Mouse (Mus musculus): ENCODE measurements around the gene Dthd1. TPM values are rescaled to one million over a fixed set of nuclear protein-coding genes. Genes with fewer than 3 reads are reported as not detected.

Gene Dthd1
- total RNA-seq, 1 experiment = not detected

DNA sequence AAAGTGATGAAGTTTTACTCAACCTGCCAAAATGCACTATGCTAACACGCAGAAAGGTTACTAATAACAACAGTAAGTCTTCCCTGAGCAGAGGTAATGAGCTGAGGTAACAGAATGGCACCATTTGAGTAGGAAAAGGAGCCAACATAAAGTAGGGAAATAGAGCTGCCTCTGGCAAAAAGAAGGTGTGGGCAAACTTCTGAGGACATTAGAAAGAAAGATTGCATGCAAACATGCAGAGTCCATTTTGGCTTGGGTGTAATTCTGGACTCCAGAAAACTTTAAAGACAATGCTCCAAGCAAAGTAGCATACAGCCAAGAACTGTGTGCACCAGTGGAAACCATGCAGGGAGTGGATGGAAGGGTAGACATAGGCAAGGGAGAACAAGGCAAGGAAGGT, 65.9 kb downstream of the Dthd1 start:
- H3K4me3 ChIP-seq (ENCODE audit: insufficient read depth in 1 of 2, low read depth in 1 of 2, low read length in 2 of 2, poor library complexity in 1 of 2, severe bottlenecking in 1 of 2) = no peak overlapping the region
- H3K27ac ChIP-seq (ENCODE audit: insufficient read depth, low read depth, low read length, poor library complexity, severe bottlenecking) = no peak overlapping the region
- in situ Hi-C loops (cut with MboI; ENCODE audit: low sequenced_read_pairs in 2 of 2, unreplicated experiment in 2 of 2) = no loop called here
- H3K9me3 ChIP-seq (ENCODE audit: control insufficient read depth, insufficient read depth, low read depth, low read length) = no peaks in the 10 kb centered on the region
- DNase-seq (ENCODE audit: low read depth, low spot score) = no peak
- H3K4me1 ChIP-seq (ENCODE audit: control insufficient read depth in 2 of 2, insufficient read depth in 2 of 2, low read length in 2 of 2, poor library complexity in 1 of 2) = no peaks in the 10 kb centered on the region
- TF ChIP-seq CHD2 (IDR thresholded peaks at IDR 0.05; ENCODE audit: low read depth, low read length) = no peak
- TF ChIP-seq ZC3H11A (IDR thresholded peaks at IDR 0.05; ENCODE audit: borderline replicate concordance, low read depth, low read length) = no peak
- no peak for TF ChIP-seq ZNF384 (IDR thresholded peaks at IDR 0.05; ENCODE audit: low read depth, low read length)
- TF ChIP-seq HCFC1 (IDR thresholded peaks at IDR 0.05; ENCODE audit: borderline replicate concordance, insufficient read depth, low read length) = no peak
- TF ChIP-seq MAFK (IDR thresholded peaks at IDR 0.05; ENCODE audit: insufficient read depth, low read depth, low read length) = no peak
- no peak overlapping the region for H3K9ac ChIP-seq (ENCODE audit: insufficient read depth, low read depth, low read length, poor library complexity, severe bottlenecking)
- no peaks in the 10 kb centered on the region for H3K36me3 ChIP-seq (ENCODE audit: control insufficient read depth, insufficient read depth, low read length, poor library complexity, severe bottlenecking)

DNA sequence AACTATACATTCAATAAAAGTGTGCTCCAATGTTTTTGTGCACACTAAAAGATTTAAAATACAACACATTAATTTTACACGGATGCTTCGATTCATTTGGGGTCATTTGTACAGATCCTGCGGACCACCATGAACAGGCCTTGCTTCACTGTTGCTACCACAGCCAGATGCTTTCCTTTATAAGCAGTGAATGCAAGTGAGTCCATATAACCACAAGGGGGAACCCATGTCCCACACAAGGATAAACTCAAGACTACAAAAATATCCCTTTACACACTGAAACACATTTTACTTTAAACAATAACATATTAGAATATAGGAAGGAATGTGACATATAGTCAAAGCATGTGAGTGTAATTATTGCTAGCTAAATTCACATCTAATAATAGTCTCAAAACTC, 81.7 kb downstream of the Dthd1 start:
- Histone ChIP-seq H3K4me1 (ENCODE audit: control insufficient read depth in 2 of 2, insufficient read depth in 2 of 2, low read length in 2 of 2, poor library complexity in 1 of 2) (no peaks in the 10 kb centered on the region), H3K27ac (ENCODE audit: insufficient read depth, low read depth, low read length, poor library complexity, severe bottlenecking) (no peak overlapping the region), H3K9me3 (ENCODE audit: control insufficient read depth, insufficient read depth, low read depth, low read length) (no peaks in the 10 kb centered on the region), H3K4me3 (ENCODE audit: insufficient read depth in 1 of 2, low read depth in 1 of 2, low read length in 2 of 2, poor library complexity in 1 of 2, severe bottlenecking in 1 of 2) (no peak overlapping the region), H3K36me3 (ENCODE audit: control insufficient read depth, insufficient read depth, low read length, poor library complexity, severe bottlenecking) (no peaks in the 10 kb centered on the region), H3K9ac (ENCODE audit: insufficient read depth, low read depth, low read length, poor library complexity, severe bottlenecking) (no peak overlapping the region)
- in situ Hi-C loops (cut with MboI; ENCODE audit: low sequenced_read_pairs in 2 of 2, unreplicated experiment in 2 of 2) = no loop called here
- no peak for TF ChIP-seq ZNF384 (IDR thresholded peaks at IDR 0.05; ENCODE audit: low read depth, low read length)
- no peak for DNase-seq (ENCODE audit: low read depth, low spot score)

DNA sequence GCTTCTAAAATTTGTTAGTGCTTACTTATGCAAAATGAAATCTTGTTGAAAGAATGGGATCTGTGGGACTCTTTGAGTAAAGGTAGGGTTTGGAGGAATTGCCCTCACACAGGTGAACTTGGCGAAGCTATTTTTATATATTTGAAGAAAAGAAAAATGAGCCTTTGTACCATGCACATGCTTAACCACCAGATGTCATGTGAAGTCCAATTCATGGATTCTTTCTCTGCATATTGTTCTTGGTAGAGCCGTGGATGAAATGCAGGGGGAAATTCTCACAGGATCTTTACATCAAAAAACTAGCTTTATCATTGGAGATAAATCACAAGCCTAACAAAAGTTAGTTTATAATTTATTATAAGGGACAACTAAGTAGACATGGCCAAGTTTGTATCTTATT, 93.3 kb downstream of the Dthd1 start:
- Histone ChIP-seq H3K4me1 (ENCODE audit: control insufficient read depth in 2 of 2, insufficient read depth in 2 of 2, low read length in 2 of 2, poor library complexity in 1 of 2) (no peaks in the 10 kb centered on the region), H3K36me3 (ENCODE audit: control insufficient read depth, insufficient read depth, low read length, poor library complexity, severe bottlenecking) (no peaks in the 10 kb centered on the region), H3K27ac (ENCODE audit: insufficient read depth, low read depth, low read length, poor library complexity, severe bottlenecking) (no peak overlapping the region), H3K9me3 (ENCODE audit: control insufficient read depth, insufficient read depth, low read depth, low read length) (no peaks in the 10 kb centered on the region), H3K9ac (ENCODE audit: insufficient read depth, low read depth, low read length, poor library complexity, severe bottlenecking) (no peak overlapping the region), H3K4me3 (ENCODE audit: insufficient read depth in 1 of 2, low read depth in 1 of 2, low read length in 2 of 2, poor library complexity in 1 of 2, severe bottlenecking in 1 of 2) (no peak overlapping the region)
- TF ChIP-seq MAFK (IDR thresholded peaks at IDR 0.05; ENCODE audit: insufficient read depth, low read depth, low read length) (no peak), ZC3H11A (IDR thresholded peaks at IDR 0.05; ENCODE audit: borderline replicate concordance, low read depth, low read length) (no peak), CHD2 (IDR thresholded peaks at IDR 0.05; ENCODE audit: low read depth, low read length) (no peak), HCFC1 (IDR thresholded peaks at IDR 0.05; ENCODE audit: borderline replicate concordance, insufficient read depth, low read length) (no peak), ZNF384 (IDR thresholded peaks at IDR 0.05; ENCODE audit: low read depth, low read length) (no peak)
- in situ Hi-C loops (cut with MboI; ENCODE audit: low sequenced_read_pairs in 2 of 2, unreplicated experiment in 2 of 2) = no loop called here
- no peak for DNase-seq (ENCODE audit: low read depth, low spot score)

DNA sequence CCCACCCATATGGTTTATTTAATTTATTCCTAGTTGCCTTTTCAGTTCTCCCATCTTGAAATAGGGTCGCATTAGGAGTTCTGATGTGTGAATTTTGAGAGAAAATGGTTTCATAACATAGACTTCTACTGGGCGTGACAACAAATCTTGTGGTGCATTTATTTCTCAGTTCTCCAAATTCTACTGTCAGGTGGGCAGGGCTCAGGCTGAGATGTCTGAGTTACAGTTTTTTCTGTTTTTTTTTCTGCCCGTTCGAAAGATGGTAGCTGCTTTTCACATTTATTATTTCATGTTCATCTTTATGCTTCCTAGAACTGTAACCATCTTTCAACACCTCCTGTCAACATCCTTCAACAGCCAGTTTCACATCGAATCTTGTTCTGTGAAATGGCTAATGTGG, 95.5 kb downstream of the Dthd1 start:
- H3K9me3 ChIP-seq (ENCODE audit: control insufficient read depth, insufficient read depth, low read depth, low read length) = no peaks in the 10 kb centered on the region
- H3K27ac ChIP-seq (ENCODE audit: insufficient read depth, low read depth, low read length, poor library complexity, severe bottlenecking) = no peak overlapping the region
- H3K9ac ChIP-seq (ENCODE audit: insufficient read depth, low read depth, low read length, poor library complexity, severe bottlenecking) = no peak overlapping the region
- no peak overlapping the region for H3K4me3 ChIP-seq (ENCODE audit: insufficient read depth in 1 of 2, low read depth in 1 of 2, low read length in 2 of 2, poor library complexity in 1 of 2, severe bottlenecking in 1 of 2)
- in situ Hi-C loops (cut with MboI; ENCODE audit: low sequenced_read_pairs in 2 of 2, unreplicated experiment in 2 of 2) = no loop called here
- no peaks in the 10 kb centered on the region for H3K36me3 ChIP-seq (ENCODE audit: control insufficient read depth, insufficient read depth, low read length, poor library complexity, severe bottlenecking)
- TF ChIP-seq CHD2 (IDR thresholded peaks at IDR 0.05; ENCODE audit: low read depth, low read length) (no peak), HCFC1 (IDR thresholded peaks at IDR 0.05; ENCODE audit: borderline replicate concordance, insufficient read depth, low read length) (no peak), ZNF384 (IDR thresholded peaks at IDR 0.05; ENCODE audit: low read depth, low read length) (no peak), ZC3H11A (IDR thresholded peaks at IDR 0.05; ENCODE audit: borderline replicate concordance, low read depth, low read length) (no peak), MAFK (IDR thresholded peaks at IDR 0.05; ENCODE audit: insufficient read depth, low read depth, low read length) (no peak)
- no peaks in the 10 kb centered on the region for H3K4me1 ChIP-seq (ENCODE audit: control insufficient read depth in 2 of 2, insufficient read depth in 2 of 2, low read length in 2 of 2, poor library complexity in 1 of 2)
- no peak for DNase-seq (ENCODE audit: low read depth, low spot score)

DNA sequence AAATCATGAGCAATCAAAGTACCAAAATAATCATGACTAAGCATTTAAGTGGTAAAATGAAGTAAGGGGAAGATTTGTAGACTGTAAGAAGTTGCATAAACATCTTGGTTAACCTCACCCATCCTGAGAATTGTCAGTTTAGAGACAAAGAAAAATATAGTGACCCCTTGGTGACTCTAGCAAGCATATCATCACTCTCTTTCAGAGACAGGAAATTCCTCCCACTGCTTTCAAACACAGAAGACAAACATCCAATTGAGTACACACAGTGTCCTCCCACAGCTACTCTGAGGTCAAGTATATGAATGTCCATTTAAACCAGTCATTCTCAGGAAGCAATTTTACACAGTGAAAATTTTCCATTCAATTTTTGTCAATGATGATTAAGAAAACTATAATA, 111.0 kb downstream of the Dthd1 start:
- no peak overlapping the region for H3K9ac ChIP-seq (ENCODE audit: insufficient read depth, low read depth, low read length, poor library complexity, severe bottlenecking)
- no peaks in the 10 kb centered on the region for H3K36me3 ChIP-seq (ENCODE audit: control insufficient read depth, insufficient read depth, low read length, poor library complexity, severe bottlenecking)
- no peak overlapping the region for H3K4me3 ChIP-seq (ENCODE audit: insufficient read depth in 1 of 2, low read depth in 1 of 2, low read length in 2 of 2, poor library complexity in 1 of 2, severe bottlenecking in 1 of 2)
- DNase-seq (ENCODE audit: low read depth, low spot score) = no peak
- in situ Hi-C loops (cut with MboI; ENCODE audit: low sequenced_read_pairs in 2 of 2, unreplicated experiment in 2 of 2) = loop anchor here in 1 of 2 experiments (25.0 kb wide), 1 partner anchor 838 kb away; no protein-coding TSS in a partner anchor
- H3K27ac ChIP-seq (ENCODE audit: insufficient read depth, low read depth, low read length, poor library complexity, severe bottlenecking) = no peak overlapping the region
- H3K9me3 ChIP-seq (ENCODE audit: control insufficient read depth, insufficient read depth, low read depth, low read length) = no peaks in the 10 kb centered on the region
- TF ChIP-seq CHD2 (IDR thresholded peaks at IDR 0.05; ENCODE audit: low read depth, low read length) (no peak), ZNF384 (IDR thresholded peaks at IDR 0.05; ENCODE audit: low read depth, low read length) (no peak), HCFC1 (IDR thresholded peaks at IDR 0.05; ENCODE audit: borderline replicate concordance, insufficient read depth, low read length) (no peak), MAFK (IDR thresholded peaks at IDR 0.05; ENCODE audit: insufficient read depth, low read depth, low read length) (0 out of 2 replicates have a peak, but pooled peaks have one; percentile 11)
- H3K4me1 ChIP-seq (ENCODE audit: control insufficient read depth in 2 of 2, insufficient read depth in 2 of 2, low read length in 2 of 2, poor library complexity in 1 of 2) = no peaks in the 10 kb centered on the region

Other genes starting within 250 kb of the Dthd1 start
- 11.1 and 19.5 TPM in 2 replicates for gene Arap2, start 47.7 kb upstream of the Dthd1 start, total RNA-seq (2012; rRNA removed)